Mouse (Mus musculus): Measurements from ENCODE around the gene Slc9a5. TPM values are rescaled to one million over a fixed set of nuclear protein-coding genes. Genes with fewer than 3 reads are reported as not detected.
A peak's percentile ranks its signal among the peaks of the same experiment; 100 is the strongest.

Slc9a5 gene
- polyA plus RNA-seq, 1 experiment, result 51.7 TPM

- peaks cover 3% of the 10 kb centered on the region; the same call in 1 of the 2 replicates for H3K4me1 ChIP-seq (ENCODE audit: control insufficient read depth, insufficient read depth, low read length)
- TF ChIP-seq POLR2A (IDR thresholded peaks at IDR 0.05; ENCODE audit: borderline replicate concordance, insufficient read depth, low read length), result no peak
- TF ChIP-seq CTCF (IDR thresholded peaks at IDR 0.05; ENCODE audit: borderline replicate concordance, insufficient read depth, low read depth, low read length), result no peak
- WGBS, result 86% methylated on average over 12 of the region's 12 CpGs
- H3K27me3 ChIP-seq (ENCODE audit: control insufficient read depth, insufficient read depth, low read length), result no peaks in the 10 kb centered on the region
- no peak for DNase-seq
- H3K27ac ChIP-seq (ENCODE audit: insufficient read depth, low read length), result no peak overlapping the region
- H3K4me3 ChIP-seq (replicated peaks; ENCODE audit: insufficient read depth, low read depth, low read length), result no peak overlapping the region
These were observed 18.3 kb upstream of the Slc9a5 start for GRCm38 (mm10) chr8:105330325-105330724.

- Histone ChIP-seq H3K4me3 (replicated peaks; ENCODE audit: insufficient read depth, low read depth, low read length) (no peak overlapping the region), H3K27me3 (ENCODE audit: control insufficient read depth, insufficient read depth, low read length) (no peaks in the 10 kb centered on the region), H3K4me1 (ENCODE audit: control insufficient read depth, insufficient read depth, low read length) (peaks cover 3% of the 10 kb centered on the region; the same call in 1 of the 2 replicates), H3K27ac (ENCODE audit: insufficient read depth, low read length) (no peak overlapping the region)
- DNase-seq, result peak in 1 of 2 experiments; percentile 3
- TF ChIP-seq POLR2A (IDR thresholded peaks at IDR 0.05; ENCODE audit: borderline replicate concordance, insufficient read depth, low read length) (no peak), CTCF (IDR thresholded peaks at IDR 0.05; ENCODE audit: borderline replicate concordance, insufficient read depth, low read depth, low read length) (no peak)
- WGBS, result 92% methylated on average over 22 of the region's 22 CpGs
These were observed 17.2 kb upstream of the Slc9a5 start for GRCm38 (mm10) chr8:105331469-105331868.

GRCm38 (mm10) chr8:105331931-105332330, 16.7 kb upstream of the Slc9a5 start:
- TF ChIP-seq POLR2A (IDR thresholded peaks at IDR 0.05; ENCODE audit: borderline replicate concordance, insufficient read depth, low read length), result no peak
- no peak for TF ChIP-seq CTCF (IDR thresholded peaks at IDR 0.05; ENCODE audit: borderline replicate concordance, insufficient read depth, low read depth, low read length)
- Histone ChIP-seq H3K27me3 (ENCODE audit: control insufficient read depth, insufficient read depth, low read length) (no peaks in the 10 kb centered on the region), H3K4me1 (ENCODE audit: control insufficient read depth, insufficient read depth, low read length) (peaks cover 3% of the 10 kb centered on the region; the same call in 1 of the 2 replicates), H3K27ac (ENCODE audit: insufficient read depth, low read length) (no peak overlapping the region), H3K4me3 (replicated peaks; ENCODE audit: insufficient read depth, low read depth, low read length) (no peak overlapping the region)
- DNase-seq, result no peak
- WGBS, result 91% methylated on average over 9 of the region's 9 CpGs

- H3K4me1 ChIP-seq (ENCODE audit: control insufficient read depth, insufficient read depth, low read length), result peaks cover under 1% of the 10 kb centered on the region; the same call in 1 of the 2 replicates
- WGBS, result 80% methylated on average over 2 of the region's 2 CpGs
- no peak overlapping the region for H3K27ac ChIP-seq (ENCODE audit: insufficient read depth, low read length)
- no peak overlapping the region for H3K4me3 ChIP-seq (replicated peaks; ENCODE audit: insufficient read depth, low read depth, low read length)
- TF ChIP-seq POLR2A (IDR thresholded peaks at IDR 0.05; ENCODE audit: borderline replicate concordance, insufficient read depth, low read length) (no peak), CTCF (IDR thresholded peaks at IDR 0.05; ENCODE audit: borderline replicate concordance, insufficient read depth, low read depth, low read length) (no peak)
- no peaks in the 10 kb centered on the region for H3K27me3 ChIP-seq (ENCODE audit: control insufficient read depth, insufficient read depth, low read length)
- DNase-seq, result no peak
These were observed 16.1 kb upstream of the Slc9a5 start for GRCm38 (mm10) chr8:105332523-105332922.

GRCm38 (mm10) chr8:105336373-105337130, 12.1 kb upstream of the Slc9a5 start:
- peak in 1 of 2 experiments; percentile 8 for DNase-seq
- WGBS, result 55% methylated on average over 32 of the region's 32 CpGs
- no peaks in the 10 kb centered on the region for H3K4me1 ChIP-seq (ENCODE audit: control insufficient read depth, insufficient read depth, low read length)
- no peak overlapping the region for H3K27ac ChIP-seq (ENCODE audit: insufficient read depth, low read length)
- TF ChIP-seq POLR2A (IDR thresholded peaks at IDR 0.05; ENCODE audit: borderline replicate concordance, insufficient read depth, low read length), result no peak
- no peak for TF ChIP-seq CTCF (IDR thresholded peaks at IDR 0.05; ENCODE audit: borderline replicate concordance, insufficient read depth, low read depth, low read length)
- H3K4me3 ChIP-seq (replicated peaks; ENCODE audit: insufficient read depth, low read depth, low read length), result no peak overlapping the region
- no peaks in the 10 kb centered on the region for H3K27me3 ChIP-seq (ENCODE audit: control insufficient read depth, insufficient read depth, low read length)

GRCm38 (mm10) chr8:105338992-105339391, 9.7 kb upstream of the Slc9a5 start:
- WGBS, result 76% methylated on average over 4 of the region's 4 CpGs
- Histone ChIP-seq H3K27ac (ENCODE audit: insufficient read depth, low read length) (no peak overlapping the region), H3K4me3 (replicated peaks; ENCODE audit: insufficient read depth, low read depth, low read length) (no peak overlapping the region), H3K27me3 (ENCODE audit: control insufficient read depth, insufficient read depth, low read length) (no peaks in the 10 kb centered on the region), H3K4me1 (ENCODE audit: control insufficient read depth, insufficient read depth, low read length) (no peaks in the 10 kb centered on the region)
- TF ChIP-seq POLR2A (IDR thresholded peaks at IDR 0.05; ENCODE audit: borderline replicate concordance, insufficient read depth, low read length) (no peak), CTCF (IDR thresholded peaks at IDR 0.05; ENCODE audit: borderline replicate concordance, insufficient read depth, low read depth, low read length) (no peak)
- no peak for DNase-seq

- Histone ChIP-seq H3K4me1 (ENCODE audit: control insufficient read depth, insufficient read depth, low read length) (no peaks in the 10 kb centered on the region), H3K4me3 (replicated peaks; ENCODE audit: insufficient read depth, low read depth, low read length) (no peak overlapping the region), H3K27ac (ENCODE audit: insufficient read depth, low read length) (no peak overlapping the region), H3K27me3 (ENCODE audit: control insufficient read depth, insufficient read depth, low read length) (no peaks in the 10 kb centered on the region)
- DNase-seq, result no peak
- TF ChIP-seq CTCF (IDR thresholded peaks at IDR 0.05; ENCODE audit: borderline replicate concordance, insufficient read depth, low read depth, low read length) (no peak), POLR2A (IDR thresholded peaks at IDR 0.05; ENCODE audit: borderline replicate concordance, insufficient read depth, low read length) (no peak)
- 75% methylated on average over 6 of the region's 6 CpGs for WGBS
These were observed 8.6 kb upstream of the Slc9a5 start for GRCm38 (mm10) chr8:105339886-105340635.
